Mouse (Mus musculus) bone marrow, adult 2 months (tissue): ENCODE measurements around the gene Cela3b. TPM values are rescaled to one million over a fixed set of nuclear protein-coding genes. Genes with fewer than 3 reads are reported as not detected.

Experiments
- H3K27ac ChIP-seq: fragments of 200-500 bp; 2 replicates; pipeline ENCODE4 v1.5.1; 2012; ENCODE audit warnings: low read depth, mild to moderate bottlenecking, control low read depth, inconsistent platforms, low read length; ENCODE audit not compliant: control insufficient read depth, poor library complexity, insufficient read depth
- H3K4me1 ChIP-seq: fragments of 200-500 bp; 2 replicates; pipeline ENCODE4 v1.6.1; 2011; ENCODE audit warnings: low read length; ENCODE audit not compliant: control insufficient read depth, insufficient read depth
- H3K4me3 ChIP-seq: fragments of 200-500 bp; replicated peaks from 2 replicates; pipeline ENCODE3; 2011; ENCODE audit warnings: mild to moderate bottlenecking, low read depth, low read length, control low read depth; ENCODE audit not compliant: control insufficient read depth
- CTCF ChIP-seq: fragments of 200-500 bp; IDR thresholded peaks from 2 replicates; pipeline ENCODE4 v1.5.1; 2011; ENCODE audit warnings: low read length, control low read depth; ENCODE audit not compliant: control insufficient read depth, insufficient read depth
- POLR2A ChIP-seq: fragments of 200-500 bp; IDR thresholded peaks from 2 replicates; pipeline ENCODE4 v1.6.1; 2011; ENCODE audit warnings: low read depth, mild to moderate bottlenecking, control low read depth, low read length, borderline replicate concordance; ENCODE audit not compliant: control insufficient read depth
- WGBS: fragments of 180-500 bp; shearing (Covaris S2); methylation state at CpG from one replicate; pipeline ENCODE4 v1.1.7; 2018; 5-methylcytosine and 5-hydroxymethylcytosine counted together
- polyA plus RNA-seq: library from polyadenylated mRNA; stranded (reverse); fragments of >200 nt; gene quantifications from 2 replicates; pipeline ENCODE4 v1.2.4, GENCODE M21; 2011; ENCODE audit warnings: low replicate concordance; ENCODE audit not compliant: missing spikeins, insufficient read depth, insufficient read length

The Cela3b gene
- polyA plus RNA-seq, 1 experiment = not detected

- Histone ChIP-seq H3K4me1 (no peaks in the 10 kb centered on the region), H3K4me3 (no peak overlapping the region), H3K27ac (no peak overlapping the region)
- 87% methylated on average over 9 of the region's 9 CpGs for WGBS
- TF ChIP-seq CTCF = no peak
Measured at GRCm38 (mm10) chr4:137392874-137393273, 37.5 kb downstream of the Cela3b start.

GRCm38 (mm10) chr4:137391287-137391686 lies 39.1 kb downstream of the Cela3b start:
- TF ChIP-seq POLR2A (no peak), CTCF (peak; percentile 29)
- no peak overlapping the region for H3K4me3 ChIP-seq
- no peak overlapping the region for H3K27ac ChIP-seq
- 72% methylated on average over 3 of the region's 3 CpGs for WGBS
- no peaks in the 10 kb centered on the region for H3K4me1 ChIP-seq

GRCm38 (mm10) chr4:137390196-137390595 lies 40.1 kb downstream of the Cela3b start:
- Histone ChIP-seq H3K4me3 (no peak overlapping the region), H3K4me1 (no peaks in the 10 kb centered on the region), H3K27ac (no peak overlapping the region)
- no peak for TF ChIP-seq POLR2A
- TF ChIP-seq CTCF = no peak
- WGBS = 86% methylated on average over 4 of the region's 4 CpGs

DNA sequence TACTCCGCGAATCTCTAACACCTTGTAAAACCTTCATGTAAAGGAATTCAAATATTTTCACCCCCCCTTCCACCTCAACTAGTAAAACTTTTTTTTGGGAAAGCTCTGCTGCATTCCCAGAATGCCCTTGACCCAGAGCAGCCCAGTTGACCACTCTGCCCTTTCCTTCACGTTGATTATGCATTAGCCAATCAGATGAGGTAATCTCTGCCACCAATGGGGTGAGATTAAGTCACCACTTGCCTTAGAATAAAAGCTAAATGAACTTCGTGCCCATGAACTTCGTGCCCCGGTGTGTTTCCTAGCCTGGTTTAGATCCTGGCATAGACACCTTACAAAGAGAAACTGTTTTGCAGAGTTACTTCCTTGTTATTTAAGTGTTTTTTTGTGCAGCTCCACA lies 41.4 kb downstream of the Cela3b start:
- no peak for TF ChIP-seq CTCF
- no peak for TF ChIP-seq POLR2A
- Histone ChIP-seq H3K4me3 (peak overlapping the region; percentile 27), H3K4me1 (no peaks in the 10 kb centered on the region), H3K27ac (no peak overlapping the region)
- 8% methylated on average over 6 of the region's 6 CpGs for WGBS

DNA sequence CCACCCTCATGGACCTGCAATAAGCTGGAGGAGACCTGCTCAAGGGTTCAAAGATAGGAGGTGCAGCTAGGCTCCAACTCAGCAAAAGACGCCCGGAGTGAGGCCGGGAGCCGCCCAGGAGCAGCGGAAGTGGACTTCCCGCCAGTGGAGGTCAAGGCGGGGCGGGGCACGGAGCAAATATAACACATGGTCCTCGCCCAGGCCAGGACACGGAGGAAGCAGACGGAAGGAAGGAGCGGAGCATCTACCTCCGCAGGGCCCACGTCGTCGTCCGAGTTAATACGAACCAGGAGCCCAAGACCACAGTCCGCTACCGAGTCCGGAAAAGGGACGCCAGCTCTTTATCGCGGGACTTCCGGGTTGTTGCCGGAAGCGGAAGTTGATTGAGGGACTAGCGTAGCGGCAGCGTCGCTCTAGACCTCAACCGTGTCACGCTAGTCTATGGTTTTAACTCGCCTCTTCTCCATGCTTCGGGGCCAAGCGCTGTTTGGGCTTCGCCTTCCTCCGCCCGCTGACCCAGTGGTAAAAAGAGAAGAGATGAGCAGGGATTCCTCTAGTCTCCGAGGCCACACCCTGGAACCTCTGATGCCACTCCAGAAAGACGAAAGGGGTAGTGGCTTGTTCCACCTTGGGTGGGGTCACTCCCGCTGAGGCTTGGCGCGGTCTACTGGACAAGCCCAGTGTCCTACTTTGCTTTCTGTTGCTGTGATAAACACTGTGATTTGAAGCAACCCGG lies 42.1 kb downstream of the Cela3b start:
- Histone ChIP-seq H3K4me1 (no peaks in the 10 kb centered on the region), H3K27ac (peak overlapping the region; percentile 95), H3K4me3 (peak overlapping the region; percentile 96)
- peak; percentile 61; the same call in 1 of the 2 replicates for TF ChIP-seq POLR2A
- TF ChIP-seq CTCF = no peak
- under 1% methylated on average over 46 of the region's 46 CpGs for WGBS

DNA sequence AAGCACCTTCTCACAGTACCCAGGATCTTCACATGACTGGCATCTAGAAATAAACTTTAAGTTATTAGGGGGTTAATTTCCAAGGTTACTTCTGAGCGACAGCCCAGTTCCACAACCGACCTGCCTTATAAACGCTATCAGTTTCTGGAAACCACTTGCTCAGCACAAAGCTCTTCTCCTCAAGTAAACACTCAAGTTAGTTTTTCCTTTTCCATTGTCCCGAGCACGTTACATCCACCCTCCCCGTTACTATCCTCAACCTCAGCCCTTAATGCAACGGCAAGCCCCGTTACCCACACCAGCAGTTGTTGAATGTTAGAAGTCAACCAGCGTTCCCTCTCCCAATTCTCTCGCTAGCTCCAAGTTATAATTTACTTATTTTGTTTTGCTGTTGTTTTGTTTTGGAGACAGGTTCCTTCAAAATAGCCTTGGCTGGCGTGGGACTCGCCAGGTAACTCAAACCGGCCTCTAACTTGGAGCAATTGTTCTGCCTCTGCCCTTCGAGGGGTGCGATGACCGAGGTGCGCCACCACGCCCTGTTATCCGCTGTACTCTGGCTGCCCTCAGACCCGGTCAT lies 42.8 kb downstream of the Cela3b start:
- Histone ChIP-seq H3K4me1 (no peaks in the 10 kb centered on the region), H3K4me3 (peak overlapping the region; percentile 96), H3K27ac (peak overlapping the region; percentile 95)
- under 1% methylated on average over 20 of the region's 20 CpGs for WGBS
- no peak for TF ChIP-seq CTCF
- no peak for TF ChIP-seq POLR2A

DNA sequence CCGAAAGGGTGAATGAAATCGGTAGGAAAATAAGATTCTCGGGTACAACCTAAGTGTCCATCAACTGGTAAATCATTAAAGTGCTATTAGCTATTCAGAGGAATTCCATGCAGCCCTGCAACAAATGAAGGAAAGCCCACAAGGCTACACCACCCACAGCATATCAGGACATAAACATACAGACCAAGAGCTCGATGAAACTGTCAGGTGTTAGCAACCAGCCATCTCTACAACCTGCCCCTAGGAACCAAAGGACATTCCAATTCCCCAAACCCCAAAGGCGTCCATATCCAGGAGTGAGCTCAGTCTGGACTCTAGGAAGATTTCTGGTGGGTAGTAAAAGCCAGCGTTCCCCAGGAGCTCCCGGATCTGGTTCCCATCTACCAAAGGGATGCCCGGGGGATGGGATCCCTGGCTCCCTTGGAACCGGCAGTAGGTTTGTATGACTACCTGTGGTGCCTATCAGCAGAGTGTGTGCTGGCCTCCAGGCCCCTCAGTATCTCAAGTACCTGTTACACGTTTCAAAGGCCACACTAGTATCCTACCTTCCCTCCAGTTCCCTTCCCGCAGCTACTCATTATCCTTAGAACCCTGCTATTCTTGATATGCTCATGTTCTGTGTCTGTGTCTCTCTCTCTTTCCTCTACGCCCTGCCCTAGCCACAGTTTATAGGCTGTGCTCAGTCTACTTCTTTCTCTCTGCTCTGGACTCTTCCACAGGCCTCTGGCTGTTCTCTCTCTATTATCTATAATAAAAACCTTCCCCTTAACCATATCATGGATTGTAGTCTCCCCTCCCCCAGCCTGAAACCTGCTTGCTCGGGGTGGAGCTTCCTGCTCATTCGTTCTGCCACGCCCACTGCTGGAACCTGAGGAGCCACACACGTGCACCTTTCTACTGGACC lies 49.4 kb downstream of the Cela3b start:
- Histone ChIP-seq H3K4me1 (no peaks in the 10 kb centered on the region), H3K4me3 (no peak overlapping the region), H3K27ac (no peak overlapping the region)
- TF ChIP-seq CTCF = no peak
- WGBS = 46% methylated on average over 16 of the region's 16 CpGs

GRCm38 (mm10) chr4:137379713-137380255 lies 50.6 kb downstream of the Cela3b start:
- Histone ChIP-seq H3K27ac (no peak overlapping the region), H3K4me1 (no peaks in the 10 kb centered on the region), H3K4me3 (no peak overlapping the region)
- TF ChIP-seq POLR2A = no peak
- 88% methylated on average over 10 of the region's 10 CpGs for WGBS
